Mouse (Mus musculus) G1E (cell line): ENCODE data around the gene Cyb561.

Experiments used
- CTCF ChIP-seq: IDR thresholded peaks from 2 replicates; pipeline ENCODE4 v1.5.1; 2012; ENCODE audit warnings: low read depth, low read length, inconsistent platforms, mixed read lengths
- GATA1 ChIP-seq: IDR thresholded peaks from 2 replicates; pipeline ENCODE4 v1.6.1; 2012; ENCODE audit warnings: borderline replicate concordance, low read length, inconsistent platforms, mixed read lengths
- POLR2AphosphoS5 ChIP-seq: IDR thresholded peaks from 2 replicates; pipeline ENCODE4 v1.6.1; 2012; ENCODE audit warnings: low read depth, low read length, inconsistent platforms; ENCODE audit not compliant: insufficient replicate concordance

GRCm38 (mm10) chr11:105920836-105921235 lies 32.3 kb downstream of the Cyb561 start:
- TF ChIP-seq CTCF, result no peak
- no peak for TF ChIP-seq POLR2AphosphoS5
- TF ChIP-seq GATA1, result no peak
